Mouse (Mus musculus) cerebellum, adult 2 months (tissue): ENCODE data around the gene Efnb2.

Experiments used
- CTCF ChIP-seq: fragments of 200-500 bp; IDR thresholded peaks from 2 replicates; pipeline ENCODE4 v1.5.1; 2011; ENCODE audit warnings: low read depth, mild to moderate bottlenecking, control low read depth, low read length, moderate library complexity, borderline replicate concordance; ENCODE audit not compliant: insufficient read depth
- POLR2A ChIP-seq: fragments of 200-500 bp; IDR thresholded peaks from 2 replicates; pipeline ENCODE4 v1.6.1; 2011; ENCODE audit warnings: low read length, control low read depth, borderline replicate concordance; ENCODE audit not compliant: insufficient read depth

DNA sequence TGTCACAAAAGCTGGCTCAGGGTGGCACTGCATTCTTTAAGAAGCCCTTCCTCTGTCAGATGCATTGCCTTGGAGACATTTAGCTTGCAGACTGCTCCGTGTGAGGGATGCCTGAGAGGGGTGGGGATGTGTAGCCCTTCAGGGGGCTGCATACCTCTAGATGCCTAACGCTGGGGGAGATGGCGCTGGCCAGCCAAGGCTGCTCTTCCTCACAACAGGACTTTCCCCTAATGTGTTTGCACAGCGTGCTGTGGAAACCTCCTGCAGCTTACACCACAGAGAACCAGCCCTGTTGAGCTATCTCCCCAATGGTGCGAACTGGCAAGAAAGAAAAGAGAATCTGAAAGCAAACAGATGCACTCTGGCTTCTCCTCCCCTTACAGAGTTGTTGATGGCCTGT, 51.9 kb downstream of the Efnb2 start:
- TF ChIP-seq CTCF (no peak), POLR2A (no peak)
